ENCODE assay signal across 16 mouse cellular contexts in genomic region chr3:98101541-98101940, GRCm38 (mm10). TPM values are rescaled to one million over a fixed set of nuclear protein-coding genes. Genes with fewer than 3 reads are reported as not detected.
A peak's percentile ranks its signal among the peaks of the same experiment; 100 is the strongest.
DNase-seq lines count a peak whose midpoint lies in the region; ATAC-seq and TF ChIP-seq lines count a peak whose summit lies in the region.
"Had no signal": no experiment of that assay in that cellular context is flagged by ENCODE, and none has a peak within 500 bp of the region (broad histone marks: within the 10 kb centered on the region; RNA-seq: fewer than 3 reads in every experiment).

No protein-coding gene starts in this region.

- TF ChIP-seq POLR2A in lung, adult 2 months (IDR thresholded peaks at IDR 0.05; ENCODE audit: borderline replicate concordance, extremely low read depth, low read depth, low read length), result no peak

- H3K4me1 ChIP-seq in lung, embryonic 16.5 days (replicated peaks; ENCODE audit: control insufficient read depth, insufficient read depth, low read length), result peaks cover 18% of the 10 kb centered on the region
- H3K4me1 ChIP-seq in lung, adult 2 months (ENCODE audit: control insufficient read depth, insufficient read depth, low read length), result no peaks in the 10 kb centered on the region
- H3K4me1 ChIP-seq in embryonic facial prominence, embryonic 13.5 days, result peaks cover 44% of the 10 kb centered on the region
- peaks cover 54% of the 10 kb centered on the region for H3K4me1 ChIP-seq in limb, embryonic 12.5 days (replicated peaks)

- H3K27me3 ChIP-seq in lung, embryonic 16.5 days (ENCODE audit: control insufficient read depth, insufficient read depth, low read depth, low read length), result no peaks in the 10 kb centered on the region
- H3K27me3 ChIP-seq in embryonic facial prominence, embryonic 13.5 days, result no peaks in the 10 kb centered on the region
- no peaks in the 10 kb centered on the region for H3K27me3 ChIP-seq in limb, embryonic 12.5 days
- H3K27me3 ChIP-seq: midbrain, embryonic 15.5 days had no signal

- H3K27ac ChIP-seq in gastrocnemius, adult 2 months, result peak overlapping the region; percentile 66
- H3K27ac ChIP-seq in lung, embryonic 16.5 days (ENCODE audit: low read length), result peak overlapping the region; percentile 12
- H3K27ac ChIP-seq in embryonic facial prominence, embryonic 13.5 days, result peak overlapping the region; percentile 44
- H3K27ac ChIP-seq in limb, embryonic 12.5 days, result peak overlapping the region; percentile 72
- H3K27ac ChIP-seq: liver, embryonic 14.5 days; midbrain, embryonic 15.5 days had no signal

- no peak overlapping the region for H3K4me2 ChIP-seq in lung, embryonic 16.5 days (ENCODE audit: low read depth, low read length)
- H3K4me2 ChIP-seq in embryonic facial prominence, embryonic 13.5 days, result no peak overlapping the region
- H3K4me2 ChIP-seq in limb, embryonic 12.5 days, result no peak overlapping the region
- H3K4me2 ChIP-seq: midbrain, embryonic 15.5 days had no signal

- peaks cover 58% of the 10 kb centered on the region for H3K36me3 ChIP-seq in lung, embryonic 16.5 days (ENCODE audit: control insufficient read depth, insufficient read depth, low read length)
- H3K36me3 ChIP-seq in embryonic facial prominence, embryonic 13.5 days, result peaks cover 92% of the 10 kb centered on the region
- H3K36me3 ChIP-seq in limb, embryonic 12.5 days, result peaks cover 93% of the 10 kb centered on the region
- H3K36me3 ChIP-seq: midbrain, embryonic 15.5 days had no signal

- TF ChIP-seq CTCF in gastrocnemius, adult 2 months (IDR thresholded peaks at IDR 0.05), result no peak
- TF ChIP-seq CTCF in lung, adult 2 months (IDR thresholded peaks at IDR 0.05; ENCODE audit: insufficient read depth, low read length), result no peak

- H3K9ac ChIP-seq in lung, embryonic 16.5 days (ENCODE audit: low read length), result no peak overlapping the region
- no peak overlapping the region for H3K9ac ChIP-seq in embryonic facial prominence, embryonic 13.5 days
- no peak overlapping the region for H3K9ac ChIP-seq in limb, embryonic 12.5 days (replicated peaks)
- H3K9ac ChIP-seq: liver, embryonic 14.5 days; midbrain, embryonic 15.5 days had no signal

- no peaks in the 10 kb centered on the region for H3K9me3 ChIP-seq in lung, embryonic 16.5 days (ENCODE audit: control insufficient read depth, low read length)
- no peaks in the 10 kb centered on the region for H3K9me3 ChIP-seq in embryonic facial prominence, embryonic 13.5 days
- peaks cover 8% of the 10 kb centered on the region; the same call in 1 of the 2 replicates for H3K9me3 ChIP-seq in limb, embryonic 12.5 days
- H3K9me3 ChIP-seq: midbrain, embryonic 15.5 days had no signal

- H3K4me3 ChIP-seq in gastrocnemius, adult 2 months, result no peak overlapping the region
- no peak overlapping the region for H3K4me3 ChIP-seq in lung, embryonic 16.5 days (ENCODE audit: low read length)
- H3K4me3 ChIP-seq in lung, adult 2 months (replicated peaks; ENCODE audit: extremely low read depth, low read depth, low read length), result no peak overlapping the region
- H3K4me3 ChIP-seq in embryonic facial prominence, embryonic 13.5 days, result no peak overlapping the region
- H3K4me3 ChIP-seq in limb, embryonic 12.5 days (replicated peaks), result no peak overlapping the region
- H3K4me3 ChIP-seq: midbrain, embryonic 15.5 days had no signal

- intact Hi-C loops in gastrocnemius, adult 2 months (cut with DNase I), result no loop called here
- intact Hi-C loops in gastrocnemius, postnatal 14 days (cut with DNase I; ENCODE audit: low total_unique reads), result no loop called here

- ATAC-seq in lung, embryonic 16.5 days (ENCODE audit: low read depth), result no peak
- ATAC-seq in embryonic facial prominence, embryonic 13.5 days (ENCODE audit: insufficient number of reproducible peaks, insufficient read depth, low FRiP score, low TSS enrichment, low read depth), result no peak
- ATAC-seq in limb, embryonic 12.5 days (ENCODE audit: insufficient number of reproducible peaks, insufficient read depth, low FRiP score, low TSS enrichment, low read depth), result peak; percentile 50; the same call in 1 of the 2 replicates
- ATAC-seq in megakaryocyte-erythroid progenitor cell, adult 5-6 weeks (replicated peaks; ENCODE audit: low FRiP score, low TSS enrichment, poor library complexity, severe bottlenecking), result no peak
- ATAC-seq: midbrain, embryonic 15.5 days had no signal

- 62% methylated on average over 10 of the region's 10 CpGs for WGBS in lung, embryonic 16.5 days
- WGBS in lung, adult 2 months, result 54% methylated on average over 10 of the region's 10 CpGs
- 26% methylated on average over 10 of the region's 10 CpGs for WGBS in embryonic facial prominence, embryonic 13.5 days
- WGBS in limb, embryonic 12.5 days, result 28% methylated on average over 10 of the region's 10 CpGs

- peak; percentile 47 for DNase-seq in gastrocnemius, adult 2 months
- no peak for DNase-seq in gastrocnemius, postnatal 14 days
- no peak for DNase-seq in lung, adult 2 months
- no peak for DNase-seq in c-Kit-positive CD71-positive TER-119-positive erythroid progenitor cells, embryonic 14.5 days (ENCODE audit: low spot score)
- DNase-seq: cerebellum, adult 9-11 months; thymus, postnatal 25 days had no signal

RNA-seq across cellular contexts. Expression of gene Adam30, which starts 58.9 kb away (rescaled TPM):
- total RNA-seq in gastrocnemius, adult 2 months (2021), result not detected
- total RNA-seq in gastrocnemius, postnatal 14 days (2021), result not detected
- polyA plus RNA-seq in lung, embryonic 16.5 days (2015; fragmentation: Nextera tagmentation; extraction: Ambion mirVana), result not detected in 2 replicates
- polyA plus RNA-seq in lung, adult 2 months (2012; rRNA removed), result not detected in 2 replicates
- polyA plus RNA-seq in embryonic facial prominence, embryonic 13.5 days (2015; fragmentation: Nextera tagmentation; extraction: Ambion mirVana), result 0.33 TPM in 1 of 2 replicates, not detected in the other
- not detected in 2 replicates for polyA plus RNA-seq in limb, embryonic 12.5 days (2016; fragmentation: Nextera tagmentation; extraction: Ambion mirVana)
- total RNA-seq in megakaryocyte-erythroid progenitor cell, adult 5-6 weeks (2014; fragmentation: Nextera tagmentation), result not detected in 2 replicates
- total RNA-seq in megakaryocyte-erythroid progenitor cell, adult 5-6 weeks (2017), result 0.09 and 0.50 TPM in 2 replicates
- total RNA-seq: gastrocnemius, adult 8-10 months; layer of hippocampus, postnatal 14 days had no signal
- polyA plus RNA-seq: forebrain, embryonic 11.5 days; heart, embryonic 14.5 days; liver, embryonic 14.5 days; midbrain, embryonic 15.5 days had no signal

Comparison
In these comparisons a context has a peak if more than half of its experiments do, and no peak if none do; other contexts are left out.
1. H3K27ac ChIP-seq: peak in every context shown above with its lines; median percentile 72 in limb, embryonic 12.5 days; 66 in gastrocnemius, adult 2 months; 44 in embryonic facial prominence, embryonic 13.5 days; 12 in lung, embryonic 16.5 days.